Mouse (Mus musculus): ENCODE results near the gene Jph4. TPM values are rescaled to one million over a fixed set of nuclear protein-coding genes. Genes with fewer than 3 reads are reported as not detected.

Jph4 gene
- polyA plus RNA-seq, 1 experiment from 2014 or later = 0.09 TPM

DNA sequence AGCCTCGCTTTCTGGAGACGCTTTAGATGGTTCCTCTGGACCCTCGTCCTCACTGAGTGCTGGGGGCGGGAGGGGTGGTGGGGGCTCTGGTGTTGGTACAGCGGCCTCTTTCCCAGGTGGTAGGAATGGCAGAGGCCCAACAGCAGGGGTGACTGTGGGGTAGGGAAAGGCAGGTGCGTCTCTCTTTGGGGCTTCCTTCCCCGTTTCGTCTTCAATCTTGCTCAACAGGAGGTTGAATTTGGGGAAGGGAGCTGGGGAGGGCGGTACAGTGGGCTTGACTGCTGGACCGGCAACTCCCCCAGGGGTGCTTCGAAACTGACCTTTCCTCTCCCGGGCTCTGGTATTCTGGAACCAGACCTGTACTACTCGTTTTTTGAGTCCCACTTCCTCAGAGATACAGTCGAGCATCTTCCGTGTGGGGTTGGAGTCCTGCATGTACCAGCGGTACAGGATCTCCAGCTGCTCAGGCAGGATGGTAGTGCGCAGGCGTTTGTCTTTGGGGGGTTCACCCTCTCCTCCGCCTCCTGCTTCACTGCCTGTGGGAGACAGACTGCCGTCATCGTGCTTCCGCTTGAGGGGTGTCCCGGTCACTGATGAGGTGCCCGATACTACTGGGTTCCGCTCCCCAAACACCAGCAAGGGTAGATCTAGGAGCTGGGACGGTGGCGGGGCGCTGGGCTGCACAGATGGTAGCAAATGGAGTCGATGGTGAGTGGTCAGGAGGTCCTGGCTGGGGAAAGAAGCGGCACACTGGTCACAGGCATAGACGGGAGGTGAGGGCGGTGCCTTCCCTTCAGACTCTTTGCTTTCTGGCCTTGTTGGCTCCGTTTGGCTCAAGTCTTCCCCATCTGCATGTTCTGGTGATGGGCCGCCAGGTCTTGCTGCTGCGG is 52.0 kb downstream of the Jph4 start:
- no peak for DNase-seq (ENCODE audit: low spot score)

DNA sequence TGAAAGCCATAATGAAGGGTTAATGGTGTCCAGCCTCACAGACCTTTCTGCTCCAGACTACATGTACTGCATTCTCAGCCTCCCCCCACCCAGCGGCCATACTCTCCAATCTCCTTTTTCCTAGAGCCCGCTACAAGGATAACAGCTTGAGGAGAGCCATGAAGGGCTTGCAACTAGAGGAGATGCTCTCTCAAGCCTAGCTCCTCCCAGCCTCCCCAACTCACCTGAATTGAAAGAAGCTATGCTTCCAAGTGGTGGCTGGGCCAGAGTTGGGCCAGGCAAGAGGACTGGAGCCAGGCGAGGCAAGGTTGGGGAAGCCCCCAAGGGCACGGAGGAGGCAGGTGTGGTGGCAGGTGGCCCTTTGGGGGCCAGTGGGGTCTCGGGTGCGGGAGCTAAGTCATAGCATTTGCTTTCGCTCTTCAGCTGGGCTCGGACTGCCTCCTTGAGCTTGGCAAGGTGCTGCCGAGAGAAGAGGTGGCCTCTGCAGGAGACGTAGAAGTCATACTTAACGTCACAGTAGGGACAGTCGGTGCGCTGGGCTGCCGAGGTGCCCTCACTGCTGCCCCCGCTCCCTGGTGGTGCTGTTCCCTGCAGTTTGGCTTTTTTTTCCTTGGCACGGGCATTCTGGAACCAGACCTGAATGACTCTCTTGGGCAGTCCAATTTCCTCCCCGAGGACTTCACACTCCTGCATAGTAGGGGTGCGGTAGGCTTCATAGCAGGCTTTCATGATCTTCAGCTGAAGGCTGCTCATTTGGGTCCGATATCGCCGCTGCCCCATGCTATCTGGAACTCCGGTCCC is 53.0 kb downstream of the Jph4 start:
- no peak for DNase-seq (ENCODE audit: low spot score)

DNA sequence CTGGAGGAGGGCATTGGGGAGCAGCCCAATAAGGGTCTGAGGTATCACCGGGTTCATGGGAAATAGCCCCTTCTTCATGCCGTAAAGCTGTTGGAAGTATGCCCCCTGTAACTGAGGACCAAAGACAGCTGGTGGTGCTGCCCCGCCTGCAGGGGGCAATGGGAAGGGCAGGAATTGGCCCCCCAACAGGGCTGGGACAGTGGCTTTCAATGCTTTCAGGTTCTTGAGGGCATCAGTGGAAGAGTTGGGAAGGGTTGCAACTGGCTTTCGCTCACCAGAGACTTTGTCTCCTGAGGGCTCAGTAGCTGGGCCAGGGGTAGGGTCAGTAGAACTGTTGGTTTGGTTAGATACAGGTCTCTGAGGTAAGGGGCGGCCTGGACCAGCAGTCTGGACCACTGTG is 53.6 kb downstream of the Jph4 start:
- DNase-seq (ENCODE audit: low spot score) = no peak

- peak; percentile 28 for DNase-seq (ENCODE audit: low spot score)
Observed at GRCm38 (mm10) chr14:55062626-55063025, 54.1 kb downstream of the Jph4 start.

DNA sequence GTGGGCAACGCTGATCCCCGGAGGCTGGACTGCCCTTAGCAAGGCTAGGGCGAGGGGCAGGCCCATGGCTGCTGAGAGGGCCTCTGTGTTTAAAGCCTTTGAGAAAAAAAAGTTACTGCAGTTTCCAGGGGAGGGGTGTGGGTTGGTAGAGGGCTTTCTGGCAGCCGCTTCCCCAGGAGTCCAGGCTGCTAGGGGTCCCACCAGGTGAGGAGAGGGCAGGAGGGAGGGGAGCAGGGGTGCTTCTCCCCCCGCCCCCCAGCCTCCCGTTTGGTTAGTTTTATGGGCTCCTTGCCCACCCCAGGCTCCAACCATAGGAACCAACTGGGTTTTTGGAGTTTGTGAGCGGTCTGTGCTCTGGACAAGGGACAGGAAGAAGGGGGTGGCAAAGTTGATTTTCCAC is 54.9 kb downstream of the Jph4 start:
- no peak for DNase-seq (ENCODE audit: low spot score)

GRCm38 (mm10) chr14:55059931-55060330 is 56.8 kb downstream of the Jph4 start:
- no peak for DNase-seq (ENCODE audit: low spot score)

- no peak for DNase-seq (ENCODE audit: low spot score)
Observed at GRCm38 (mm10) chr14:55059009-55059408, 57.7 kb downstream of the Jph4 start.

Other genes with a start within 250 kb of the Jph4 start
- gene Homez, start 246.0 kb downstream of the Jph4 start, polyA plus RNA-seq (2015; fragmentation: Nextera tagmentation; extraction: Ambion mirVana) = 7.2 and 8.8 TPM in 2 replicates
- 1.8 and 2.2 TPM in 2 replicates for gene Ppp1r3e, start 239.4 kb downstream of the Jph4 start, polyA plus RNA-seq (2015; fragmentation: Nextera tagmentation; extraction: Ambion mirVana)
- gene Bcl2l2, start 233.6 kb downstream of the Jph4 start, polyA plus RNA-seq (2015; fragmentation: Nextera tagmentation; extraction: Ambion mirVana) = 1.5 and 1.7 TPM in 2 replicates
- 1.2 TPM in 1 of 2 replicates, not detected in the other for gene Gm20521, start 233.5 kb downstream of the Jph4 start, polyA plus RNA-seq (2015; fragmentation: Nextera tagmentation; extraction: Ambion mirVana)
- gene Pabpn1, start 224.4 kb downstream of the Jph4 start, polyA plus RNA-seq (2015; fragmentation: Nextera tagmentation; extraction: Ambion mirVana) = 91.7 and 109 TPM in 2 replicates
- gene Slc22a17, start 203.8 kb downstream of the Jph4 start, polyA plus RNA-seq (2015; fragmentation: Nextera tagmentation; extraction: Ambion mirVana) = 4.1 and 4.3 TPM in 2 replicates
- gene Efs, start 190.8 kb downstream of the Jph4 start, polyA plus RNA-seq (2015; fragmentation: Nextera tagmentation; extraction: Ambion mirVana) = 8.2 and 9.2 TPM in 2 replicates
- gene Il25, start 184.2 kb downstream of the Jph4 start, polyA plus RNA-seq (2015; fragmentation: Nextera tagmentation; extraction: Ambion mirVana) = not detected in 2 replicates
- 0.22 TPM in 1 of 2 replicates, not detected in the other for gene Cmtm5, start 180.7 kb downstream of the Jph4 start, polyA plus RNA-seq (2015; fragmentation: Nextera tagmentation; extraction: Ambion mirVana)
- 0.34 and 0.35 TPM in 2 replicates for gene Myh6, start 150.0 kb downstream of the Jph4 start, polyA plus RNA-seq (2015; fragmentation: Nextera tagmentation; extraction: Ambion mirVana)
- gene Gm17428, start 140.0 kb downstream of the Jph4 start, polyA plus RNA-seq (2015; fragmentation: Nextera tagmentation; extraction: Ambion mirVana) = not detected in 2 replicates
- 0.49 and 0.55 TPM in 2 replicates for gene Myh7, start 122.3 kb downstream of the Jph4 start, polyA plus RNA-seq (2015; fragmentation: Nextera tagmentation; extraction: Ambion mirVana)
- 128 and 129 TPM in 2 replicates for gene Ngdn, start 101.5 kb downstream of the Jph4 start, polyA plus RNA-seq (2015; fragmentation: Nextera tagmentation; extraction: Ambion mirVana)
- gene Zfhx2, start 24.6 kb downstream of the Jph4 start, polyA plus RNA-seq (2015; fragmentation: Nextera tagmentation; extraction: Ambion mirVana) = 1.1 and 1.5 TPM in 2 replicates
- gene Thtpa, start 22.2 kb downstream of the Jph4 start, polyA plus RNA-seq (2015; fragmentation: Nextera tagmentation; extraction: Ambion mirVana) = 9.8 and 10.3 TPM in 2 replicates
- 32.0 and 38.3 TPM in 2 replicates for gene Ap1g2, start 10.3 kb downstream of the Jph4 start, polyA plus RNA-seq (2015; fragmentation: Nextera tagmentation; extraction: Ambion mirVana)
- 0.26 and 0.69 TPM in 2 replicates for gene Dhrs2, start 105.1 kb upstream of the Jph4 start, polyA plus RNA-seq (2015; fragmentation: Nextera tagmentation; extraction: Ambion mirVana)